Mouse (Mus musculus): Measurements from ENCODE around the gene Perm1.

Perm1 gene

DNA sequence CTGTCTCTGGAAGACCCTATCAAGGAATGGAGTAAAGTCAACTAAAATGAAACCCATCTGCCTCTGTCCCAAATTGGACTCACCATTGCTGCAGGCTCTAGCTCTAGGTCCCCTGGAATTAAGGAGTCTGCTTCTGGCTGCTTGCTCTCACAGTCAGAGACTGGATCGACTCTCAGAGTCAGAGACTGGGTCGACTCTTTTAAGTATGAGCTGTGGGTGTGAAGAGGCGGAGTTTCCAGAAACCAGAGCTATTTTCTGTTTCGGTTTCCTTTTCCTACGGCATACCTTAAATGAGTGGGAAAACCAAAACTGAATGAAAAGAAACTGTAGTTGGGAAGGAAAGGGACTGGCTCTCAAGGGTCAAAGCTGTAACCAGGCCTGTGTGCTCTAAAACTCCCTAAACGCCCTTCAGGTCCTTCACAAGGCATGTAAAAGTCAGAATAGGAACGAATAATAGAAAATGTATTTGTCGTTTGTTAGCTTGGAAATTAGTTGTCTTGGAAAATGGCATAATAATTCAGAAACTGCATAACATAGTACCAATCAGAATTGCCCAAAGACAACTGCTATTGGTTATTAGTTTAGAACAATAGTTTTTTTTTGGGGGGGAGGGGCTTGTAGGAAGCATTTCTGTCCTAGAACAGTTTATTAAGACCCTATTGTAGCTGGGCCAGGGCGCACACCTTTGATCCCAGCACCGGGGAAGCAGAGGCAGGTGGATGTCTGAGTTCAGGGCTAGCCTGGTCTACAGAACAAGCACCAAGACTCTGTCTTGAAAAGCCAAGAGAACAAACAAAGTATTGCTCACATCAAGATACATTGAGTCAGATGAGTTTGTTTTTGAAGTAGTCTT is 14.8 kb upstream of the Perm1 start, which contains the start of gene Isg15:
TSS of gene Isg15 (minus strand) at position 196 of the 853 bp plus-strand sequence.
- no peak for DNase-seq (ENCODE audit: low spot score)

GRCm38 (mm10) chr4:156202462-156202893 is 13.2 kb upstream of the Perm1 start:
- no peak for DNase-seq (ENCODE audit: low spot score)

DNA sequence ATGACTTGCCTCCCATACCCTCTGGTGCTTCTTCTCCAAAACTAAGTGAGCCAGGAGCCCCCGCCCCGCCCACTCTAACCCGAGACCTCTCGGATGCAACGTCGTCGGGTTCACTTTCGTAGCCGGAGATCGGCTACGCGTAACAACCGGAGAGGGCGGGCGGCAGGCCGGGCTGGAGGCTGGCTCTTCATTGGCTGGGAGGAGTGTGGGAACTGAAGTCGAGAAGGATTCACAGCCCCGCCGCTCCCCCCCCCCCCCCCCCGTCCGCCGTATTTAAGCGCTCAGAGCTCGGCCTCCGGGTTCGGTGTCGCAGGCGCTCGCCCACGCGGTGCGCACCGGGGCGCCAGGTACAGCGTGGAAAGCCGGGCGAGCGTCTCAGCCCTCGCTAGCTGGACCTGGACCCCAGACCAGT is 12.7 kb upstream of the Perm1 start, which contains the start of gene AW011738:
TSS of gene AW011738 (plus strand) at position 304 of the 412 bp plus-strand sequence.
- peak; percentile 78 for DNase-seq (ENCODE audit: low spot score)

GRCm38 (mm10) chr4:156203413-156204131 is 12.1 kb upstream of the Perm1 start:
- no peak for DNase-seq (ENCODE audit: low spot score)

GRCm38 (mm10) chr4:156208872-156209271 is 6.8 kb upstream of the Perm1 start:
- DNase-seq (ENCODE audit: low spot score) = no peak

DNA sequence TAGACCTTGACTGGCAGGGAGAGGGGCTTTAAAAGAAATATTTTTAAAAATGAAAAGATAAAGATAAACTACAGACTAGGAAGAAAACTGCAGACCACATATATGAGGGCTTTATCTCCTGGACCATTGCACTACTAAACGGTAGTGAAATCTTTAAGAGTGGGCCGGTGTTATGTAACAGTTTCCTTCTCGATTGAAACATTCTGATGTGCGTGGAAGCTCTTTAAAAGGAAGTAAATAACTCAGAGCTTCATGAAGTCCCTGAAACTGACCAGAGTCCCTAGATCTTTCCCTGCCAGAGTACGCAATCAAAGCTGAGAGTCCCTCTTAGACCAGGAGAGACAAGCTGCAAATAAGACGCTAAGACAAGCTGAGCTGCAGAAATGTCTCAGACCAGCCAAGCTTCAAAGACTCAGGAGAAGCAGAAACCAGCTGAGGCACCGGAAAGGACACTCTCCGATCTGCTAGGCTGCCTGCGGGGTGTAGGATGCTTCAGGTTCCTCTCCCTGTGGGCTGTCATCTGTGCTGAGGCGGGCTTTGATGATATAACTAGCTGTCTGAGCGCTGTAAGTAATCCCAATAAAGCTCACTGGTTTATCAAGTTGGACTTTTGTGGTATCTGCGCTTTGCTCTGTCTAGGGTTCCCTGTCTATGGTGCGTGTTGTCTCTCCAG is 5.6 kb upstream of the Perm1 start:
- no peak for DNase-seq (ENCODE audit: low spot score)

- no peak for DNase-seq (ENCODE audit: low spot score)
These were observed 2.5 kb upstream of the Perm1 start for GRCm38 (mm10) chr4:156213134-156213533.

GRCm38 (mm10) chr4:156216196-156216595 is 528 bp downstream of the Perm1 start:
- no peak for DNase-seq (ENCODE audit: low spot score)

- no peak for DNase-seq (ENCODE audit: low spot score)
These were observed 1.5 kb downstream of the Perm1 start for GRCm38 (mm10) chr4:156217022-156217669.

- no peak for DNase-seq (ENCODE audit: low spot score)
These were observed 2.2 kb downstream of the Perm1 start for GRCm38 (mm10) chr4:156217838-156218237.

DNA sequence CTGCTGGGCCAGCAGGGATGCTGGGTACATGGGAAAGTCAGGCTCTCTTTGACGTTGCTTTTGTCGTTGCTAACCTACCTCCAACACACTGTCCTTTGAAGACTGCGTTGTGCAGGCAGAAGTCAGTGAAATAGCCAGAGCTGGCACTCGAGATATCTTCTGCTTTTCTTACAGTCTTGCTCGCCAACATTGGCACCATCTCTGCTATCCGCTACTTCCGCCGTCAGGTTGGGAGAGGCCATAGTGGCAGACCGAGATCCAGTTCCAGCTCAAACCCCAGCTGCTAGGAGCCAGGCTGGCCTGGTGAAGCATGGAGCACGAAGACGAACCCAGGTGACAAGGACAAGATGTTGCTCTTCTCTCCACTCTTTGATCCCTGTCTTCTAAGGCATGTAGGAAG is 4.3 kb downstream of the Perm1 start:
- no peak for DNase-seq (ENCODE audit: low spot score)

DNA sequence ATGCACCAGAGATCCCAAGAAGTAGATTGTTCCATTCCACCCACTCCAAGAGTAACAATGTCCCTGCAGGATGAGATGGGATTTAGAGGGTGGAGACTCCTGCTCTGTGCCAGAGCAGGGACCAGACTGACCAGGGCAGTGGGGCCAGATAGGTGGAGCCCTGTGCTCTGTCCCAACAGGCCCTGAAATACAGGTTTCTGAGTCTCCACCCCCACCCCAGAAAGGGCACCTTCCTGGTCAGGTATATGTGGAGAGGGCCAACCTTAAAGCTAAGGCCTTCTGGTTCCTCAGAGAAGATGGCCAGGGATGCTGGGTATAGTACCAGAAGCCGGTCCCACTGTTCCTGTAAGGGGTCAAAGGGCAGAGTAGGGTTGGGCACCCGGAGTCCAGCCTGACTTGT is 8.6 kb downstream of the Perm1 start:
- no peak for DNase-seq (ENCODE audit: low spot score)

DNA sequence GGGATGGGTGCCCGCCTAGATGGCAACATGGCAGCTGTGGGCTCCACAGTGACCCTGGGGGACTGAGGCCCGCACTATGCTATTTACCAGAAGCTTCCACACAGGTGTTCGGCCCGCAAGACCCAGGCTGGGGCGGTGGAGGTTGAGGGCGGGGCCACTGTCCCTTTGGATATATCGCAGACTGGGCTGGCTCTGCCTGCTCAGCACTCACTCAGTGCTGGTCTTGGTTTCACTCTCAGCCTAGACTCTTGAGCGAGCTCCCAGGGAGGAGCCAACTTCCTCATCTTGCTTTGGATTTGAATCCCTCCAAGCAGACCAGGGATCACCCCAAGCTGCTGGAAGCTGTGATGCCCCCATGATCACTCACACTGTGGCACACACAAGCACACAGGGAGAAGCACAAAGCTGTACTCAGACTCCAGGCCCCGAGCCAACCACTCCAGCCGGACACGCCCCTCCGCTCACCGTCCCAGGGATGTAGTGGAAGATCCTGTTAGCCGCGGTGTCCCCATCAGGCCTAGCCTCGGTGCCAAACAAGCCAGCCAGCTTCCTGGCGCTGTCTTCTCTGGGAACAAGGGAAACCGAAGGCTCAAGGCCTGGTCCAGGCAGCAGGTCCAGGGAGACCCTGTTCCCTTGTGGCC is 12.2 kb downstream of the Perm1 start:
- DNase-seq (ENCODE audit: low spot score) = no peak

- no peak for DNase-seq (ENCODE audit: low spot score)
These were observed 12.8 kb downstream of the Perm1 start for GRCm38 (mm10) chr4:156228393-156229024.

- DNase-seq (ENCODE audit: low spot score) = peak; percentile 44
These were observed 18.4 kb downstream of the Perm1 start for GRCm38 (mm10) chr4:156234021-156234501.

- DNase-seq (ENCODE audit: low spot score) = peak; percentile 76
These were observed 19.1 kb downstream of the Perm1 start, which contains the start of gene Plekhn1 for GRCm38 (mm10) chr4:156234701-156235213. Plekhn1 (minus strand) TSS chr4:156234857.

DNA sequence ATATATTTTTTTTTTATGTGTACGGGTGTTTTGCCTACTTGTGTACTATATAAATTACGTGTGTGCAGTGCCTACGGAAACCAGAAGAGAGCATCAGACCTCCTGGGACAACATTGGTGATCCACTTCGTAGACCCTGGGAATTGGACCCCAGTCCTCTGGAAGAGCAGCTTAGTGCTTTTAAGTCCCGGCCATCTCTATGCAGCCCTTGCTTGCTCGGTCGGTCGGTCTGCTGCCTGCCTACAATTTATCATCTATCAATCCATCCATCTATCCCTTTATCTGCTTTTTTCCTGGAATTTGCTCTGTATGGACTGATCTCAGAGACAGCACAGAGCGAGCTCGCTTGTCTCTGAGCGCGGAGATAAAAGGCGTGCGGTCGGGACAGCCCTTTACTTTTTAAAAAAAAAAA is 19.7 kb downstream of the Perm1 start:
- no peak for DNase-seq (ENCODE audit: low spot score)

GRCm38 (mm10) chr4:156235808-156236533 is 20.3 kb downstream of the Perm1 start, which contains the start of gene Noc2l:
Noc2l (plus strand) TSS chr4:156236010.
- peak; percentile 93 for DNase-seq (ENCODE audit: low spot score)

DNA sequence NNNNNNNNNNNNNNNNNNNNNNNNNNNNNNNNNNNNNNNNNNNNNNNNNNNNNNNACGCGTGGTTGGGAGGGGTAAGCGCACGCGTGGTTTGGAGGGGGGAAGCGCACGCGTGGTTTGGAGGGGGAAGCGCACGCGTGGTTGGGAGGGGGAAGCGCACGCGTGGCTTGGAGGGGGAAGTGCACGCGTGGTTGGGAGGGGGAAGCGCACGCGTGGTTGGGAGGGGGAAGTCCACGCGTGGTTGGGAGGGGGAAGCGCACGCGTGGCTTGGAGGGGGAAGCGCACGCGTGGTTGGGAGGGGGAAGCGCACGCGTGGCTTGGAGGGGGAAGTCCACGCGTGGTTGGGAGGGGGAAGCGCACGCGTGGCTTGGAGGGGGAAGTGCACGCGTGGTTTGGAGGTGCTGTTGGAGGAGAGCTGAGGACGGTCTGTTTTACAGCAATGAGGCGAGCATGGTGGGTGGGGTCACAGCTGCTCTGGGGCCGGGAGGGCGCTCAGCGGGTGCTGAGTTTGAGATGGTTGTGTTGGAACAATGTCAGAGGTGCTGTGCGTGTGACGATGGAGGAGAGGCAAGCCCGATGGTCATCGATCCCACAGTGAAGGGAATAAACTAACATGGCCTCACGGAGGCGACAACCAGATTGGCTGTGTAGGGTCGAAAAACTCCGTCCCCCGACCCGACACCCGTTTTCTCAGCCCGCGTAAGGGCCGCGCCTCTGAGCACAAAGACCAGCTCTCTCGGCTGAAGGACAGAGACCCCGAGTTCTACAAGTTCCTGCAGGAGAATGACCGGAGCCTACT is 21.2 kb downstream of the Perm1 start:
- peak; percentile 38 for DNase-seq (ENCODE audit: low spot score)

Measured in yolk sac, embryonic 10.5 days (tissue).